Mouse (Mus musculus) heart, embryonic 14.5 days (tissue): ENCODE results near the gene Rab3a. TPM values are rescaled to one million over a fixed set of nuclear protein-coding genes. Genes with fewer than 3 reads are reported as not detected.
A peak's percentile ranks its signal among the peaks of the same experiment; 100 is the strongest.

Experiments
- ATAC-seq: fragments of 200-750 bp; cut with Nextera tagmentation; 2 replicates; pipeline ENCODE4 v1.8.0; 2017; ENCODE audit warnings: low read depth, moderate TSS enrichment; ENCODE audit not compliant: insufficient number of reproducible peaks, insufficient read depth, low FRiP score
- H3K27ac ChIP-seq, 2 experiments: fragments of 200-500 bp in 1 of 2; fragments of 300-500 bp in 1 of 2; sonication (generic) in 1 of 2; replicated peaks in 1 of 2; 2 replicates each; pipeline ENCODE4 v1.5.1; 2012 to 2014; ENCODE audit warnings: low read depth in 2 of 2, low read length in 2 of 2, control low read depth in 1 of 2, mild to moderate bottlenecking in 1 of 2, mixed read lengths in 1 of 2; ENCODE audit not compliant: control insufficient read depth in 1 of 2, insufficient read depth in 1 of 2
- H3K27me3 ChIP-seq: fragments of 300-500 bp; sonication (generic); 2 replicates; pipeline ENCODE4 v1.6.1; 2014; ENCODE audit warnings: mild to moderate bottlenecking, low read length, control low read depth; ENCODE audit not compliant: control insufficient read depth, insufficient read depth
- H3K36me3 ChIP-seq: fragments of 300-500 bp; sonication (generic); 2 replicates; pipeline ENCODE4 v1.6.1; 2014; ENCODE audit warnings: mild to moderate bottlenecking, control low read depth, low read length, mixed read lengths; ENCODE audit not compliant: control insufficient read depth, insufficient read depth
- H3K4me1 ChIP-seq, 2 experiments: fragments of 200-500 bp in 1 of 2; fragments of 300-500 bp in 1 of 2; sonication (generic) in 1 of 2; 2 replicates each; pipeline ENCODE4 v1.6.1; 2012 to 2014; ENCODE audit warnings: low read length in 2 of 2, control low read depth in 1 of 2, mixed read lengths in 1 of 2; ENCODE audit not compliant: control insufficient read depth in 2 of 2, insufficient read depth in 2 of 2
- H3K4me2 ChIP-seq: fragments of 300-500 bp; sonication (generic); 2 replicates; pipeline ENCODE4 v1.6.1; 2014; ENCODE audit warnings: mild to moderate bottlenecking, low read length
- H3K4me3 ChIP-seq, 2 experiments: fragments of 200-500 bp in 1 of 2; fragments of 300-500 bp in 1 of 2; sonication (generic) in 1 of 2; 2 replicates each; pipeline ENCODE4 v1.5.1; 2012 to 2014; ENCODE audit warnings: low read length in 2 of 2, mild to moderate bottlenecking in 2 of 2, control low read depth in 1 of 2, low read depth in 1 of 2, moderate library complexity in 1 of 2; ENCODE audit not compliant: control insufficient read depth in 1 of 2, insufficient read depth in 1 of 2
- H3K9ac ChIP-seq: fragments of 300-500 bp; sonication (generic); 2 replicates; pipeline ENCODE4 v1.6.1; 2014; ENCODE audit warnings: mild to moderate bottlenecking, low read length
- H3K9me3 ChIP-seq: fragments of 300-500 bp; sonication (generic); 2 replicates; pipeline ENCODE4 v1.6.1; 2016; ENCODE audit warnings: low read length, control low read depth; ENCODE audit not compliant: control insufficient read depth
- WGBS: fragments of 180-500 bp; shearing (Covaris S2); extraction: QIAGEN DNeasy Blood & Tissue Kit; methylation state at CpG from one replicate; pipeline ENCODE4 v1.1.7; 2014; 5-methylcytosine and 5-hydroxymethylcytosine counted together
- polyA plus RNA-seq: library from polyadenylated mRNA; unstranded; fragments of >200 nt; fragmentation: Nextera tagmentation; extraction: Ambion mirVana; gene quantifications from 2 replicates; pipeline ENCODE4 v1.2.1, GENCODE M21; 2014

Gene Rab3a
- 24.1 and 25.7 TPM in 2 replicates for polyA plus RNA-seq

- 8% methylated on average over 37 of the region's 37 CpGs for WGBS
- Histone ChIP-seq H3K4me2 (peak within 1 kb of the TSS; percentile 97), H3K9me3 (no peaks in the 10 kb centered on the region), H3K27me3 (peaks cover 14% of the 10 kb centered on the region), H3K4me3 (peak within 1 kb of the TSS; percentile 57 to 74), H3K4me1 (peaks cover 15 to 32% of the 10 kb centered on the region in 2 experiments), H3K9ac (peak within 1 kb of the TSS; percentile 86), H3K27ac (peak within 1 kb of the TSS; percentile 70 to 79), H3K36me3 (peaks cover 29% of the 10 kb centered on the region)
- peak; percentile 94 for ATAC-seq
These were observed at the start of gene Rab3a for GRCm38 (mm10) chr8:70754043-70754870. Gene Rab3a (plus strand): TSS chr8:70754679.

GRCm38 (mm10) chr8:70708281-70708680, 46.2 kb upstream of the Rab3a start:
- peaks cover 3% of the 10 kb centered on the region; the same call in 1 of the 2 replicates for H3K36me3 ChIP-seq
- H3K9me3 ChIP-seq = no peaks in the 10 kb centered on the region
- ATAC-seq = no peak
- no peaks in the 10 kb centered on the region; the same call in 1 of the 2 replicates for H3K27me3 ChIP-seq
- no peak overlapping the region for H3K4me2 ChIP-seq
- H3K4me1 ChIP-seq = no peaks in the 10 kb centered on the region
- no peak overlapping the region for H3K4me3 ChIP-seq
- no peak overlapping the region for H3K27ac ChIP-seq
- 84% methylated on average over 14 of the region's 14 CpGs for WGBS
- no peak overlapping the region for H3K9ac ChIP-seq

- no peak overlapping the region for H3K4me2 ChIP-seq
- H3K27ac ChIP-seq = no peak overlapping the region
- no peaks in the 10 kb centered on the region for H3K9me3 ChIP-seq
- H3K9ac ChIP-seq = no peak overlapping the region
- H3K27me3 ChIP-seq = no peaks in the 10 kb centered on the region; the same call in 1 of the 2 replicates
- H3K4me3 ChIP-seq = no peak overlapping the region
- no peak for ATAC-seq
- no peaks in the 10 kb centered on the region for H3K4me1 ChIP-seq
- no peaks in the 10 kb centered on the region for H3K36me3 ChIP-seq
- 82% methylated on average over 9 of the region's 9 CpGs for WGBS
These were observed 44.7 kb upstream of the Rab3a start for GRCm38 (mm10) chr8:70709794-70710193.

- H3K4me1 ChIP-seq = no peaks in the 10 kb centered on the region
- H3K9ac ChIP-seq = no peak overlapping the region
- H3K36me3 ChIP-seq = no peaks in the 10 kb centered on the region
- no peaks in the 10 kb centered on the region for H3K9me3 ChIP-seq
- ATAC-seq = no peak
- H3K27ac ChIP-seq = no peak overlapping the region
- H3K27me3 ChIP-seq = no peaks in the 10 kb centered on the region; the same call in 1 of the 2 replicates
- WGBS = 86% methylated on average over 1 of the region's 1 CpGs
- H3K4me3 ChIP-seq = no peak overlapping the region
- H3K4me2 ChIP-seq = no peak overlapping the region
These were observed 44.2 kb upstream of the Rab3a start for GRCm38 (mm10) chr8:70710296-70710695.

- Histone ChIP-seq H3K4me2 (no peak overlapping the region), H3K4me3 (no peak overlapping the region)
- ATAC-seq = no peak
These were observed 43.4 kb upstream of the Rab3a start for GRCm38 (mm10) chr8:70711041-70711440.

GRCm38 (mm10) chr8:70713991-70714390, 40.5 kb upstream of the Rab3a start:
- WGBS = 80% methylated on average over 7 of the region's 7 CpGs
- no peaks in the 10 kb centered on the region for H3K4me1 ChIP-seq
- no peak overlapping the region for H3K4me3 ChIP-seq
- H3K9me3 ChIP-seq = no peaks in the 10 kb centered on the region
- H3K9ac ChIP-seq = no peak overlapping the region
- no peak overlapping the region for H3K27ac ChIP-seq
- no peaks in the 10 kb centered on the region for H3K36me3 ChIP-seq
- no peak for ATAC-seq
- H3K4me2 ChIP-seq = no peak overlapping the region
- H3K27me3 ChIP-seq = peaks cover 7% of the 10 kb centered on the region; the same call in 1 of the 2 replicates

More at GRCm38 (mm10) chr8:70711041-70711440, 43.4 kb upstream of the Rab3a start:
- no peak overlapping the region for H3K9ac ChIP-seq
- no peak overlapping the region for H3K27ac ChIP-seq
- H3K4me1 ChIP-seq = no peaks in the 10 kb centered on the region
- no peaks in the 10 kb centered on the region for H3K9me3 ChIP-seq
- H3K36me3 ChIP-seq = no peaks in the 10 kb centered on the region
- H3K27me3 ChIP-seq = no peaks in the 10 kb centered on the region; the same call in 1 of the 2 replicates
- 81% methylated on average over 11 of the region's 11 CpGs for WGBS

GRCm38 (mm10) chr8:70715086-70715485, 39.4 kb upstream of the Rab3a start:
- ATAC-seq = no peak
- no peak overlapping the region for H3K4me2 ChIP-seq
- no peaks in the 10 kb centered on the region for H3K9me3 ChIP-seq
- H3K4me3 ChIP-seq = no peak overlapping the region
- H3K27me3 ChIP-seq = peaks cover 14% of the 10 kb centered on the region; the same call in 1 of the 2 replicates
- H3K27ac ChIP-seq = no peak overlapping the region
- no peaks in the 10 kb centered on the region for H3K4me1 ChIP-seq
- 40% methylated on average over 2 of the region's 2 CpGs for WGBS
- no peaks in the 10 kb centered on the region for H3K36me3 ChIP-seq
- H3K9ac ChIP-seq = no peak overlapping the region
